Mouse (Mus musculus): ENCODE results near the gene Tmem19.

Tmem19 gene

GRCm38 (mm10) chr10:115361840-115362622, at the start of gene Tmem19:
TSS of gene Tmem19 (minus strand) at chr10:115362501.
- DNase-seq = peak; percentile 97 to 99

DNA sequence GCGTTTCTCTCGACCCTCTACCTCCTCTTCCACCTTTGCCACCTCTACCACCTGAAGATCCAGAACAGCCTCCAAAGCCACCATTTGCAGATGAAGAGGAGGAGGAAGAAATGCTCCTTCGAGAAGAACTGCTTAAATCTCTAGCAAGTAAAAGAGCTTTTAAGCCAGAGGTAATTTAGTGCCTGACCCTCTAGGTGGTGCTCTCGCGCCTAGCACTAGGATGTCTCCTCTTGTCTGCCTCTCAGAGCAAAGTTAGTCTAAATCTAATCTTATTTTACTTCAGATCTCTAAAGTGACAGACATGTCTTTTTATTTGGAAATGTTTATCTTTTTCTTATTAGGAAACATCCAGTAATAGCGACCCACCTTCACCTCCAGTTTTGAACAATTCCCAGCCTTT, 44.1 kb upstream of the Tmem19 start:
- peak; percentile 47 to 59 for DNase-seq

DNA sequence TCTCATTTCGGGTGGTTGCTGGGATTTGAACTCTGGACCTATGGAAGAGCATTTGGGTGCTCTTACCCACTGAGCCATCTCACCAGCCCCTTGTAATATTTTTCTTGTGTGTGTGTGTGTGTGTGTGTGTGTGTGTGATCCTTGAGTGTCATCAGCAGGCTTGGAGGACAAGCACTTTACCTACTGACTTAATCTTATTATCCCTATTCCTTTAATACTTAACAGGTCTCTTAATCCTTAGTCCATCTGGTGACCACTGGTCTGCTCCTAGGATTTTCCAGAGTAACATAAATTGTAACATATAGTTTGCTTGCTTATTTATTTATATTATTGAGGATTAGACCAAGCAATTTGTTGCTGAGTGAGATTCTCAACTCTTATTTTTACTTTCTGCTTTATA, 29.6 kb upstream of the Tmem19 start:
- no peak for DNase-seq

GRCm38 (mm10) chr10:115391076-115391475, 28.8 kb upstream of the Tmem19 start:
- DNase-seq = no peak

GRCm38 (mm10) chr10:115387891-115388290, 25.6 kb upstream of the Tmem19 start:
- no peak for DNase-seq

- peak; percentile 45 to 70 for DNase-seq
Observed at GRCm38 (mm10) chr10:115385018-115386002, 23.0 kb upstream of the Tmem19 start.

- peak; percentile 98 to 100 for DNase-seq
Observed at GRCm38 (mm10) chr10:115384221-115385017, 22.1 kb upstream of the Tmem19 start, which contains the start of the genes Thap2 and Zfc3h1. TSS of gene Thap2 (minus strand) at chr10:115384443. TSS of gene Zfc3h1 (plus strand) at chr10:115384959.

- DNase-seq = no peak
Observed at GRCm38 (mm10) chr10:115383644-115384220, 21.4 kb upstream of the Tmem19 start.

DNA sequence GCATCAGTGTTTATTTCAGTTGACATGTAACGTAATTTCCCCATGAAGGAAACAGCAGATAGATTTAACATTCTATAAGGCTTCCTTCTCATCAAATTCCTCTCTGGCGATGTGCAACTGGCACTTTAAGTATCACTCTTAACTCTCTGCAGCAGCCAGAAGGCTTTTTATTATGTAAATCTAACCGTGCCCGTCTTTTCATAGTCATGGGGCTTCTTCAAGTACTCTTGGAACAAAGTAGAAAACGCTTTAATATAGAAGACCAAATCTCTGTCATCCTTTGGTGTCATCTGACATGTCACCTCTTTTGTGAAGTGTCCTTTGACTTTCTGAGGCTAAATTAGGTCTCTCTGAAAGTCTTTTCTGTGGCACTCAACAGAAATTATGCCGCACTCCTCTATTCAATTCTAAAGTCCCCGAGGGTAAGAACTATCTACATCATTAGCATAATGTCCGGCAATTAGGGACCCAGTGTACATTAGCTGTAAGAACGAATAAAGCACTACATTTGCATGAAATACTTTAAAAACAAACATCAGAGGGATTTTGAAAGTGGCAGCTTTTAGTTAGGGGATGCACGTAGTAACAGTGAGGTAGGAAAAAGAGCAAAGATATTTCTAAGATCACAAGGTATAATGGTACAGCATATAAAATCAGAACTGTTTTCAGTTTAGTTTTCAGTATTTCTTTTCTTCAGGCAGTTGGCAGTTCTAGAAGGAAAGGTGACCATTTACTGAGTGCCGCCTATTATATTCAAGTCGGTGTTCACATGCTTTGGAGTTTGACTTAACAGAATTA, 20.7 kb upstream of the Tmem19 start:
- no peak for DNase-seq

- DNase-seq = no peak
Observed at GRCm38 (mm10) chr10:115381506-115382084, 19.3 kb upstream of the Tmem19 start.

- DNase-seq = no peak
Observed at GRCm38 (mm10) chr10:115363151-115363550, 850 bp upstream of the Tmem19 start.

DNA sequence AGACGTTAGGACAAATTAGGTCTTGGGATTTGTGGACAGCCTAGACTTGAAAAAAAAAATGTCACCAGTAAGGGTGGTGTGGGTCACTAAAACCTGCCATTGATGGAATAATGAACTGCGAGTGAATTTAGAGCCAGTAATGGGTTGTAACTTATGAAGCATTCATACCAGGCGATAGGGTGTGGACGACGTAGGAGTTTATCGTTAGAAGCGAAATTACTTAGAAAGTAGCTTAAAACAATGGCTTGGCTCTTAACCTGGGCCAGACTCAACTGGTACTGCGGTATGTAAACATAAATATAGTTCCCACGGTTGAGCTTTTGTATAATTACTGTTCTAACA, 293 bp upstream of the Tmem19 start:
- DNase-seq = no peak

- DNase-seq = peak; percentile 69 to 73
Observed at GRCm38 (mm10) chr10:115359066-115359465, 3.2 kb downstream of the Tmem19 start.

- peak; percentile 28 to 50 for DNase-seq
Observed at GRCm38 (mm10) chr10:115358216-115358919, 3.9 kb downstream of the Tmem19 start.

GRCm38 (mm10) chr10:115356106-115356505, 6.2 kb downstream of the Tmem19 start:
- DNase-seq = no peak

DNA sequence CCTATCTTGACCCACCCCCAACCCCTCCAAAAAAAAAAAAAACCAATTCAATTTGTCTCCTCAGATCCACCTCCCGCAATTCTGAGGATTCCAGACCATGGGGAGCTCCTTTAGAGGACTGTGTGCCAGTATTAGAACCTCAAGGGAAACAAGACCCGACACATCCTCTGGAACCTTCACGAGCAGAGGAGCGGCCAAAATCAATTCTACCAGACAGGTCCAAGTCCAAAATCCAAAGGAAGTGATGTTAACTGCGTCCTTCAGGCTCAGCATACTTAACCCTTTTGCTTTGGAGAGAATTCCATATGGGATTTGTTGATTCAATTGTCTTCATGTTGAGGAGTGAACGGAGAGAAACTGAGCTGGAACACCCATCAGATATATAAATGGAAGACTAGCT, 7.3 kb downstream of the Tmem19 start:
- no peak for DNase-seq

DNA sequence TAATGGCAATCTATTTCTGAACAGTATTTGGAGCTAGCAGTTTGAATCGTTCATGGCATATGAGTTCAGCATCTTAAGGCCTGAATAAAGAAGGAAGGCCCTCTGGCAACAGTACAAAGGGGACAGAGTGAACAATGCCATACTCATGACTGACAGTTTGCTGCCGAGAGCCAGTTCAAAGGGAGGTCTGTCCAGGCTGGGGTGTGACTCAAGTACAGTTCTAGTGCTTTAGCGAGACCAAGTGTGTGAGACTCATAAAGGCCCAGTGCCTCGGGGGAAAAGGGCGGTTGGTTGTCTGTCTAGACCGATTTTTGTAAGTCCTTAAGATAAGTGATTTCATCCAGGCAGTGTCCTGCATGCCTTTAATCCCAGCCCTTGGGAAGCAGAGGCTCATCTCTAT, 7.7 kb downstream of the Tmem19 start:
- no peak for DNase-seq

GRCm38 (mm10) chr10:115350810-115351397, 11.4 kb downstream of the Tmem19 start:
- DNase-seq = no peak

DNA sequence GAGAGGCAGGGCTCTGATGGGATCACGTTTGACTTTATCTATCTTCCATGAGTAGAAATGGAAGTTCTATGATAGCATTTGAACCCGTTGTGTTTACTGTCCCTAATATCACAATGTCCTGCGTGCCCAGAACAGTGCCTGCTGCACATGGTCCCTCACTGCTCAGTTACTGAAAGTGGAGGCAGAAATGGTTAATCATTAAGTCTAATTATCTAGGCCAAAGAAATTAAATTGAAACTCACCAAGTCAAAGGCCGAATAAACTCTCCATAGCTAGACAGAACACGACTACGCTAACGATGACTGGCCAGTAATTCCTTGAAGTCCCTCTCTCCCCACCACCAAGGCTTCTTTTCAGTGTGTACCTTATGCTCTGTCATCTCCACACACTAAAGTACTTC, 12.8 kb downstream of the Tmem19 start:
- peak; percentile 40 to 61 for DNase-seq

GRCm38 (mm10) chr10:115349029-115349428, 13.3 kb downstream of the Tmem19 start:
- peak in 1 of 2 experiments; percentile 47 for DNase-seq
